Mouse (Mus musculus): Measurements from ENCODE around the gene Ppp3ca. TPM values are rescaled to one million over a fixed set of nuclear protein-coding genes. Genes with fewer than 3 reads are reported as not detected.

Gene Ppp3ca
- polyA plus RNA-seq, 1 experiment from 2014 or later = 42.8 TPM

DNA sequence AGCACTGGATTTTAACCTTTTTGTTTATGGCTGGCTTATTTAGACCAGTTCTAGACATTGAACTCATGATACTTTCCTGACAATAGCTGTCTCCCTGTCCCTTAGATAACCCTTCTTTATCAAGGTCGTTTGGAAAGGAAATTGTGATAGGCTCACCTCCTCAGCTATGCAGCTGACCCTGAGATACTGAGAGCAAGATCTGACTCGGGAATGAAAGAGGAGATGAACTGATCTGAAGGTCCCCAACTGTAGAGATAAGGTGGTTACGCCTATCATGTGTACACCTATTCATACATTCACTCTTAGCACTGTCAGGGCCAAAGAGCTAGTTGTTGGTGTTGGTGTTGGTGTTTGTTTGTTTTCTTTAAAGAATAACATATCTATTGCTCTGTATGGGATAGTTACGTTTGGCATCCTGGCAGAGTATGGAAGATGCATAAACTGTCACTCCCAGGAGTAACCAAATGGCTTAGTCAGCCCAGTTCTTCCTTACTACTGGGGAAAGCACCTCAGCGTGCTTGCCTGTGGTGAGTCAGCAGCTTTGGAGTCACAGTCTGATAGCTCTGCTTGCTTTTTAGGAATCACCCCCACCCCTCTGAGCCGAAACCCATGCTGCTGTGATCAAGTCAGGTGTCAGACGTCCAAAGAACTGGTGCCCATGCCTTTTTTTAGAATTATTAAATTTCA lies 91.5 kb downstream of the Ppp3ca start:
- H3K9ac ChIP-seq (ENCODE audit: low read length) = no peak overlapping the region
- 0 out of 2 replicates have a peak, but pooled peaks cover 2% of the 10 kb centered on the region for H3K4me1 ChIP-seq (ENCODE audit: control insufficient read depth, insufficient read depth, low read length)
- no peaks in the 10 kb centered on the region for H3K36me3 ChIP-seq (ENCODE audit: control insufficient read depth, insufficient read depth, low read length)
- H3K27ac ChIP-seq (ENCODE audit: low read length) = no peak overlapping the region
- WGBS = 54% methylated on average over 7 of the region's 7 CpGs
- no peak overlapping the region for H3K4me2 ChIP-seq (ENCODE audit: low read depth, low read length)
- H3K27me3 ChIP-seq (ENCODE audit: control insufficient read depth, insufficient read depth, low read length) = no peaks in the 10 kb centered on the region
- H3K9me3 ChIP-seq (replicated peaks; ENCODE audit: control insufficient read depth, low read length) = no peaks in the 10 kb centered on the region
- ATAC-seq (ENCODE audit: insufficient read depth, low FRiP score) = 0 out of 2 replicates have a peak, but pooled peaks have one; percentile 25
- no peak overlapping the region for H3K4me3 ChIP-seq (replicated peaks; ENCODE audit: low read length)

DNA sequence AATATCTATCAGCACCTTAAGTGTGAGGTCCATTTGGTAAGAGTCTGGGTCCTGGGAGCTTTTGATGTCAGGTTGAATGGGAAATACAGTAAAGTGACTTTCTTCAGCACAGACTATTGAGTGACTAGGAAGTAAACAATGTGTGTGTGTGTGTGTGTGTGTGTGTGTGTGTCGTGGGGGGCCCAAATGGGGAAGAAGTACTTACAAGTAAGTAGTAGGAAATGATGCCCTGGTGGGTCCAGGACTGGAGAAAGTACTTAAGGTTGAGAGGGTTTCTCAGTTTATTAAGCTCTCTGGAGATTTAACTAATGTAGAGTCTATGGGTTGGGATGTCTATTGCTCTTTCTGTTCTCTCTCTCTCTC lies 92.0 kb downstream of the Ppp3ca start:
- WGBS = 62% methylated on average over 1 of the region's 1 CpGs
- no peak overlapping the region for H3K4me2 ChIP-seq (ENCODE audit: low read depth, low read length)
- no peak for ATAC-seq (ENCODE audit: insufficient read depth, low FRiP score)
- H3K9ac ChIP-seq (ENCODE audit: low read length) = no peak overlapping the region
- no peak overlapping the region for H3K4me3 ChIP-seq (replicated peaks; ENCODE audit: low read length)
- H3K27ac ChIP-seq (ENCODE audit: low read length) = no peak overlapping the region
- H3K27me3 ChIP-seq (ENCODE audit: control insufficient read depth, insufficient read depth, low read length) = no peaks in the 10 kb centered on the region
- H3K9me3 ChIP-seq (replicated peaks; ENCODE audit: control insufficient read depth, low read length) = no peaks in the 10 kb centered on the region
- no peaks in the 10 kb centered on the region for H3K36me3 ChIP-seq (ENCODE audit: control insufficient read depth, insufficient read depth, low read length)
- 0 out of 2 replicates have a peak, but pooled peaks cover 2% of the 10 kb centered on the region for H3K4me1 ChIP-seq (ENCODE audit: control insufficient read depth, insufficient read depth, low read length)

DNA sequence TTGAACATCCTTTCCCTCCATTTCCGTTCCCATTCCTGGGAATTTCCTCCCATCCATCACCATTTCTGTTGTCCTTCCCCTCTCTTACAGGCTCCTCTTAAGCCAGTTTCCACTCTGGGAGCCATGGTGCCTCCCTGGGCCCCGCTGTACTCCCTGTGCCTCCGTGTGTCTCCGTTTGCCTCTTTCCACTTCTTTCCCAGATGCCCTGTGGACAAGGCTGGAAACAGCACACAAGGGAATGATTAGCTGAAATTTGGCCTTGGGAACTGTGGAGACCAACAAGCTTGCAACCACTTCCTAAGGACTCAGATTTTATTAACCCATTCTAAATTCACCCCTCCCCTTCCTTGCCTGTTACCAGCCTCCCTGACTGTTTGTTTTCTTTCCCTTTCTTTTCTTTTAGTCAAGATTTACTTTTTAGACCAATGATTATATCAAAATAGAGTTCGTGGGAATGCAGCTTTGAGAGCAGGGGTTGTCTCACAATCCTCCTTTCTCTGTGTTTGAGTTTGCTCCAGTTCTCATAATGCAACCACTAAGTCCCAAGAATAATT lies 93.9 kb downstream of the Ppp3ca start:
- H3K27me3 ChIP-seq (ENCODE audit: control insufficient read depth, insufficient read depth, low read length) = no peaks in the 10 kb centered on the region
- 59% methylated on average over 5 of the region's 5 CpGs for WGBS
- no peak overlapping the region for H3K4me2 ChIP-seq (ENCODE audit: low read depth, low read length)
- H3K27ac ChIP-seq (ENCODE audit: low read length) = no peak overlapping the region
- H3K4me1 ChIP-seq (ENCODE audit: control insufficient read depth, insufficient read depth, low read length) = peaks cover 3% of the 10 kb centered on the region; the same call in 1 of the 2 replicates
- H3K9me3 ChIP-seq (replicated peaks; ENCODE audit: control insufficient read depth, low read length) = no peaks in the 10 kb centered on the region
- H3K36me3 ChIP-seq (ENCODE audit: control insufficient read depth, insufficient read depth, low read length) = no peaks in the 10 kb centered on the region
- no peak overlapping the region for H3K4me3 ChIP-seq (replicated peaks; ENCODE audit: low read length)
- H3K9ac ChIP-seq (ENCODE audit: low read length) = no peak overlapping the region
- ATAC-seq (ENCODE audit: insufficient read depth, low FRiP score) = no peak

DNA sequence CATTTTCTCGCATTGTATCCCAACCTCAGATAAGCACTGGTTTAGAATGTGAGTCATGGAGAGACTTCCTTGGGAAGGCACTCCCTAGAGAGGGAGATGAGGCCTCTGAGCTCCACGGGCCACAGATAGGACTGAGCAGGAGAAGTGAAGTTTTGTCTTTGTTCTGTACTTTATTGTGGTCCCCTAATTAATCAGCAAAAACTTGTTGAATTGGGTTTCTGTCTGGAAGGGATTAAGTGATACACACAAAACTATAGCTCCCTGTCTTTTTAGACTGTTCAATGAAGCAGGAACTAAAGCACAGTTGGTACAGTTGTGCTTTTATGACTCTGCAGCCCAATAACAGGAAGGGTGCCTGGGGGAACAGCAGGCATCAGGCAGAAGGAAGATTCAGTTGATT lies 95.6 kb downstream of the Ppp3ca start:
- H3K27me3 ChIP-seq (ENCODE audit: control insufficient read depth, insufficient read depth, low read length) = no peaks in the 10 kb centered on the region
- H3K27ac ChIP-seq (ENCODE audit: low read length) = no peak overlapping the region
- H3K9me3 ChIP-seq (replicated peaks; ENCODE audit: control insufficient read depth, low read length) = no peaks in the 10 kb centered on the region
- H3K4me1 ChIP-seq (ENCODE audit: control insufficient read depth, insufficient read depth, low read length) = peaks cover 5% of the 10 kb centered on the region; the same call in 1 of the 2 replicates
- ATAC-seq (ENCODE audit: insufficient read depth, low FRiP score) = no peak
- 46% methylated on average over 2 of the region's 2 CpGs for WGBS
- no peak overlapping the region for H3K4me3 ChIP-seq (replicated peaks; ENCODE audit: low read length)
- H3K4me2 ChIP-seq (ENCODE audit: low read depth, low read length) = no peak overlapping the region
- no peaks in the 10 kb centered on the region for H3K36me3 ChIP-seq (ENCODE audit: control insufficient read depth, insufficient read depth, low read length)
- no peak overlapping the region for H3K9ac ChIP-seq (ENCODE audit: low read length)

DNA sequence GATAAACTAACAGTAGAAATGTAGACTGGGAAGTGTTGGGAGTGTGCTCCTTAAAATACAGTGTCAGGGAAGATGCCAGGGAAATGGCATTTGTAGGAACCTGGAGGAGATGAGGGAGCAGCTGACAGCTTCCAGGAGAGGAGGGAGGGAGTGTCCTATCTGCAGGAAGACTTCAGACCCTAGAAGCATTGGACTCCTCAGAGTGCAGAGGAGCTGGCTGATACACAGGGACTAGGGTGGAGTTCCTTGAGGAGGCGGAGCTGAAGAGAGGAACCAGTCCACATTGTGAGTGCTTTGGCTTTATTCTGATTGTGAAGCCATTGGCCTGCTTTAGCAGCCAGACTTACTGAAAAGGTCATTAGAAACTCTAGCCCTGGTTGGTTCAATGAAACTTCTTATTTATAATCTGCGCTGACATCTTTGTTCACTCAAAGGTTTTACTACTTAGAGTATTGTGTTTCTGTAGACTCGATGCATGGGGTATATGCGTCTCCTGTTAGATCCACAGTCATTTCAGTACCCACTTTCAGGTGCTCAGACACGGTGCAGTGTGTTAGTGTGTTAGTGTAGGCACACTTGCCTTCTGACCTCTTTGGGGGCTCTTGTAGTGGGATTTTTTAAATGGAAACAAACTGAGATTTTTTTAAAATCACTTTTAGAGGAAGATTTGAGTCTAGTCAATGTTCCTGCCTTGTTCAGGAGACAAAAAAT lies 99.0 kb downstream of the Ppp3ca start:
- H3K36me3 ChIP-seq (ENCODE audit: control insufficient read depth, insufficient read depth, low read length) = no peaks in the 10 kb centered on the region
- H3K4me3 ChIP-seq (replicated peaks; ENCODE audit: low read length) = no peak overlapping the region
- H3K4me1 ChIP-seq (ENCODE audit: control insufficient read depth, insufficient read depth, low read length) = peaks cover 5% of the 10 kb centered on the region; the same call in 1 of the 2 replicates
- ATAC-seq (ENCODE audit: insufficient read depth, low FRiP score) = no peak
- 77% methylated on average over 5 of the region's 5 CpGs for WGBS
- H3K4me2 ChIP-seq (ENCODE audit: low read depth, low read length) = no peak overlapping the region
- no peak overlapping the region for H3K9ac ChIP-seq (ENCODE audit: low read length)
- no peaks in the 10 kb centered on the region for H3K27me3 ChIP-seq (ENCODE audit: control insufficient read depth, insufficient read depth, low read length)
- no peak overlapping the region for H3K27ac ChIP-seq (ENCODE audit: low read length)
- no peaks in the 10 kb centered on the region for H3K9me3 ChIP-seq (replicated peaks; ENCODE audit: control insufficient read depth, low read length)

DNA sequence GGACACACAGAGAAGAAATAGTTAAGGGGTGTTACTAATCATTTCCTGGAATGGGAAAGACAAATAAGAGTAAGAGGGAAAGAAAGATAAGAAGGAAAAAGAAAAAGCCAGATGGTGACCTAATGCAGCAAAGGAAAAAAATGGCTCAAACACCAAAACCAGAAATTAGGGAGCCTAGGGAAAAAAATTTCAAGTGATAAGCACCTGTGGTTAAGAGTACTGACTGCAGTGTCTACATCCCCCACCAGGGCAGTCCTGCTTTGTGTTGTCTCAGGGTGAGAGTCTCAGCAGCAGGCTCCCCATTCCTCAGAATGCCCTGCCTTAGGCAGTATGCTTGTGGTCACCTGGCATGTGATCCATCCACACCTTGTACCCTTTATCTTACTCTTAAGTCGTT lies 99.6 kb downstream of the Ppp3ca start:
- Histone ChIP-seq H3K4me2 (ENCODE audit: low read depth, low read length) (no peak overlapping the region), H3K4me1 (ENCODE audit: control insufficient read depth, insufficient read depth, low read length) (peaks cover 5% of the 10 kb centered on the region; the same call in 1 of the 2 replicates), H3K4me3 (replicated peaks; ENCODE audit: low read length) (no peak overlapping the region), H3K9me3 (replicated peaks; ENCODE audit: control insufficient read depth, low read length) (no peaks in the 10 kb centered on the region), H3K36me3 (ENCODE audit: control insufficient read depth, insufficient read depth, low read length) (no peaks in the 10 kb centered on the region), H3K27ac (ENCODE audit: low read length) (0 out of 2 replicates have a peak overlapping the region, but pooled peaks have one; percentile 19), H3K9ac (ENCODE audit: low read length) (no peak overlapping the region), H3K27me3 (ENCODE audit: control insufficient read depth, insufficient read depth, low read length) (no peaks in the 10 kb centered on the region)
- 63% methylated on average over 1 of the region's 1 CpGs for WGBS
- ATAC-seq (ENCODE audit: insufficient read depth, low FRiP score) = no peak; the same call in 1 of the 2 replicates

DNA sequence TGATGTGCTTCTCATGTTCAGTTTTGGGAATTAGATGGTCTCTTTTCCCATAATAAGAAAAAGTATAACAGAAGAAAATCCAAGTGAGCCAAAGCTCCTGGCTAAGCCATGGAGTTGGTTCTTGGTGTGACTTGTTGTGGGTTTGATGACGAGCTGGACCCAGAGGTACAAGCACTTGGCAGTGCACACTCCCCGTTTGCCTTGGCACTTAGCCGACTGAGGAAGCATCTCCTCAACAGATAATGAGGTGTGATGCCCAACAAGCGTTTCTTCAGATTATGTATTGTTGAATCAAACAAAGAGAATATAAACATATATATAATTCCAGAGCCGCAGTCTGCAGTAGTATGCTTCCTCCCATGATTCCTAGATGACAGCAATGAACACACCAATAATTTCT lies 101.8 kb downstream of the Ppp3ca start:
- 87% methylated on average over 5 of the region's 5 CpGs for WGBS
- H3K4me2 ChIP-seq (ENCODE audit: low read depth, low read length) = no peak overlapping the region
- no peak for ATAC-seq (ENCODE audit: insufficient read depth, low FRiP score)
- H3K27me3 ChIP-seq (ENCODE audit: control insufficient read depth, insufficient read depth, low read length) = no peaks in the 10 kb centered on the region
- H3K4me1 ChIP-seq (ENCODE audit: control insufficient read depth, insufficient read depth, low read length) = peaks cover 5% of the 10 kb centered on the region; the same call in 1 of the 2 replicates
- no peak overlapping the region for H3K9ac ChIP-seq (ENCODE audit: low read length)
- no peak overlapping the region for H3K4me3 ChIP-seq (replicated peaks; ENCODE audit: low read length)
- H3K9me3 ChIP-seq (replicated peaks; ENCODE audit: control insufficient read depth, low read length) = no peaks in the 10 kb centered on the region
- H3K36me3 ChIP-seq (ENCODE audit: control insufficient read depth, insufficient read depth, low read length) = no peaks in the 10 kb centered on the region
- no peak overlapping the region for H3K27ac ChIP-seq (ENCODE audit: low read length)

DNA sequence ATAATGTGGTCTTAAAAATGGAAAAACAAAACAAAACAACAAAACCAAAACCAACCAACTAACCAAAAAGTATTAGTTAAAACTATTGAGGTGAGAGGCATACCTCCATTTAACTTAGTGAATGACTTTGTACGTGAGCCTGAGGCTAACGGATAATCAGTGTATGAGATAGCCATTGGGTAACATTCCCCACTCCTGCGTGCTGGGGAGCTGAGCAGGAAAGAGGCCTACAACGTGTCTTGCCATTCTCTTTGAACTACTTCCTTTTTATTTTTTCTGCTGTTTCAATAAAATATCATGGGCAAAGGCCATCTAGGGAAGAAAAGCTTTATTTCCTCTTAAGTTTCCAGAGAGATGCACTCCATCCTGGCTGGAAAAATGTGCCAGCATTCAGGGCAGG lies 103.3 kb downstream of the Ppp3ca start:
- H3K9ac ChIP-seq (ENCODE audit: low read length) = no peak overlapping the region
- no peak overlapping the region for H3K4me2 ChIP-seq (ENCODE audit: low read depth, low read length)
- no peak overlapping the region for H3K4me3 ChIP-seq (replicated peaks; ENCODE audit: low read length)
- no peaks in the 10 kb centered on the region for H3K9me3 ChIP-seq (replicated peaks; ENCODE audit: control insufficient read depth, low read length)
- H3K27ac ChIP-seq (ENCODE audit: low read length) = no peak overlapping the region
- H3K36me3 ChIP-seq (ENCODE audit: control insufficient read depth, insufficient read depth, low read length) = no peaks in the 10 kb centered on the region
- ATAC-seq (ENCODE audit: insufficient read depth, low FRiP score) = no peak
- no peaks in the 10 kb centered on the region for H3K27me3 ChIP-seq (ENCODE audit: control insufficient read depth, insufficient read depth, low read length)
- 80% methylated on average over 4 of the region's 4 CpGs for WGBS
- H3K4me1 ChIP-seq (ENCODE audit: control insufficient read depth, insufficient read depth, low read length) = peaks cover 5% of the 10 kb centered on the region; the same call in 1 of the 2 replicates

DNA sequence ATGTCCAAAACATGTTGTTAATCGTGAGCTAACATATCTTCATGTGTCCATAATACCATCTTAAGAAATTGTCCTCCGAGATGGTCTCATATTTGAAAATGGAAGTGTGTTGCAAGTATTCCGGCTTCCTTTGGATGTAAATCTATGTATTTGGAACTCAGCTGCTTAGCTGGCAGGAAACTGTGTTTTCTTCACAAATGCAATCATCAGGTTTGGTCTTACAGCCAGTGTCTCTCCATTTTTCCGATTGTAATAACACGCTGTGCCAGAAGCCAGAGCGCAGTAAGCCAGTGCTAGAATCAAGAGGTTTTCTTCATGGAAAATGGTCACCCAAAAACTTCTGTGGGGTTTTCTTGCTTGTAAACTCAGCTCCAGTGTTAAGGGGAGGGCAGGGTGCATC lies 104.3 kb downstream of the Ppp3ca start:
- WGBS = 91% methylated on average over 6 of the region's 6 CpGs
- no peak for ATAC-seq (ENCODE audit: insufficient read depth, low FRiP score)
- 0 out of 2 replicates have a peak, but pooled peaks cover 2% of the 10 kb centered on the region for H3K4me1 ChIP-seq (ENCODE audit: control insufficient read depth, insufficient read depth, low read length)

More for the DNA sequence above, 104.3 kb downstream of the Ppp3ca start:
- Histone ChIP-seq H3K36me3 (ENCODE audit: control insufficient read depth, insufficient read depth, low read length) (no peaks in the 10 kb centered on the region), H3K4me3 (replicated peaks; ENCODE audit: low read length) (no peak overlapping the region), H3K9ac (ENCODE audit: low read length) (no peak overlapping the region), H3K9me3 (replicated peaks; ENCODE audit: control insufficient read depth, low read length) (no peaks in the 10 kb centered on the region), H3K27me3 (ENCODE audit: control insufficient read depth, insufficient read depth, low read length) (no peaks in the 10 kb centered on the region), H3K27ac (ENCODE audit: low read length) (no peak overlapping the region), H3K4me2 (ENCODE audit: low read depth, low read length) (no peak overlapping the region)

All from stomach, embryonic 16.5 days (tissue).